ENCODE assay signal across 13 mouse cellular contexts in genomic region chr12:80507041-80507745, GRCm38 (mm10). TPM values are rescaled to one million over a fixed set of nuclear protein-coding genes. Genes with fewer than 3 reads are reported as not detected.
DNase-seq lines count a peak whose midpoint lies in the region; ATAC-seq lines count a peak whose summit lies in the region.
"Had no signal": no experiment of that assay in that cellular context is flagged by ENCODE, and none has a peak within 500 bp of the region (broad histone marks: within the 10 kb centered on the region; RNA-seq: fewer than 3 reads in every experiment).

No protein-coding gene starts in this region.

- peak; percentile 51 to 66 for DNase-seq in heart, adult 18-20 months
- peak; percentile 31 for DNase-seq in NIH3T3 (ENCODE audit: low read depth)
- peak; percentile 42 to 43 for DNase-seq in heart, adult 9 months (ENCODE audit: low spot score in 2 of 2)
- peak; percentile 60 to 72 for DNase-seq in kidney, postnatal 4 days
- DNase-seq in layer of hippocampus, postnatal 25 days (ENCODE audit: extremely low spot score in 1 of 2, low spot score in 1 of 2) = no peak
- no peak for DNase-seq in ovary, adult 18-20 months (ENCODE audit: low spot score)
- DNase-seq: cerebellum, adult 9-11 months had no signal

- H3K4me2 ChIP-seq in heart, embryonic 11.5 days = no peak overlapping the region
- H3K4me2 ChIP-seq: forebrain, embryonic 12.5 days had no signal

- no peaks in the 10 kb centered on the region for H3K36me3 ChIP-seq in heart, embryonic 11.5 days (ENCODE audit: control insufficient read depth, insufficient read depth, low read length)
- H3K36me3 ChIP-seq: forebrain, embryonic 12.5 days had no signal

- no peaks in the 10 kb centered on the region for H3K27me3 ChIP-seq in heart, embryonic 11.5 days (ENCODE audit: control insufficient read depth, insufficient read depth, low read length)
- H3K27me3 ChIP-seq: forebrain, embryonic 12.5 days had no signal

- H3K9ac ChIP-seq in heart, embryonic 11.5 days (ENCODE audit: low read depth, low read length) = no peak overlapping the region
- H3K9ac ChIP-seq: forebrain, embryonic 12.5 days had no signal

- 67% methylated on average over 14 of the region's 14 CpGs for WGBS in heart, embryonic 11.5 days (ENCODE audit: insufficient replicate concordance)

- H3K4me3 ChIP-seq in heart, embryonic 11.5 days (ENCODE audit: low read depth, low read length) = no peak overlapping the region
- H3K4me3 ChIP-seq: forebrain, embryonic 12.5 days had no signal

- ATAC-seq in heart, embryonic 11.5 days (replicated peaks; ENCODE audit: insufficient number of reproducible peaks, low FRiP score, low TSS enrichment) = no peak
- ATAC-seq in granulocyte monocyte progenitor cell, adult 5-6 weeks (replicated peaks; ENCODE audit: poor library complexity, severe bottlenecking) = no peak
- ATAC-seq: midbrain, embryonic 16.5 days had no signal

- H3K9me3 ChIP-seq in heart, embryonic 11.5 days (replicated peaks; ENCODE audit: control insufficient read depth, low read length) = no peaks in the 10 kb centered on the region
- H3K9me3 ChIP-seq: forebrain, embryonic 12.5 days had no signal

- no peaks in the 10 kb centered on the region for H3K4me1 ChIP-seq in heart, embryonic 11.5 days (ENCODE audit: control insufficient read depth, insufficient read depth, low read length)

- H3K27ac ChIP-seq in heart, embryonic 11.5 days (ENCODE audit: low read depth, low read length) = no peak overlapping the region
- H3K27ac ChIP-seq: forebrain, embryonic 12.5 days had no signal

RNA-seq across cellular contexts. Expression of gene Galnt16, which starts 10.9 kb away (rescaled TPM):
- 1 to 10 TPM; 1.7 to 2.8 TPM for total RNA-seq in heart, adult 18-20 months (2021)
- 1.0 and 1.3 TPM in 2 replicates for polyA plus RNA-seq in heart, embryonic 11.5 days (2014; fragmentation: Nextera tagmentation; extraction: Ambion mirVana)
- not detected in 2 replicates for total RNA-seq in granulocyte monocyte progenitor cell, adult 5-6 weeks (2014; fragmentation: Nextera tagmentation)
- total RNA-seq in granulocyte monocyte progenitor cell, adult 5-6 weeks (2017) = not detected in 2 replicates
- total RNA-seq in layer of hippocampus, postnatal 25 days (2021) = 100 to 1,000 TPM; 152 to 160 TPM
- total RNA-seq: liver, adult 2 months had no signal
- polyA plus RNA-seq: C2C12 had no signal

RNA-seq across cellular contexts. Expression of gene Exd2, which starts 44.3 kb away (rescaled TPM):
- 10 to 100 TPM; 16.5 to 17.9 TPM for total RNA-seq in heart, adult 18-20 months (2021)
- polyA plus RNA-seq in heart, embryonic 11.5 days (2014; fragmentation: Nextera tagmentation; extraction: Ambion mirVana) = 21.2 and 22.3 TPM in 2 replicates
- total RNA-seq in granulocyte monocyte progenitor cell, adult 5-6 weeks (2014; fragmentation: Nextera tagmentation) = 13.8 and 20.0 TPM in 2 replicates
- total RNA-seq in granulocyte monocyte progenitor cell, adult 5-6 weeks (2017) = 9.9 and 11.2 TPM in 2 replicates
- 100 to 1,000 TPM in 1 of 2 experiments, 10 to 100 TPM in 1; 91.5 to 107 TPM for total RNA-seq in layer of hippocampus, postnatal 25 days (2021)

Comparison
In these comparisons a context has a peak if more than half of its experiments do, and no peak if none do; other contexts are left out.
1. DNase-seq: peak in heart, adult 18-20 months (2 of 2), NIH3T3 (single experiment), heart, adult 9 months (2 of 2) and kidney, postnatal 4 days (2 of 2); none in layer of hippocampus, postnatal 25 days (0 of 2) and ovary, adult 18-20 months (single experiment).
2. RNA of gene Galnt16, which starts 10.9 kb away (total RNA-seq): 152 to 160 TPM in layer of hippocampus, postnatal 25 days; 1.7 to 2.8 TPM in heart, adult 18-20 months and not detected in granulocyte monocyte progenitor cell, adult 5-6 weeks; every median in the first group is over 10 times any median in the second.
3. RNA of gene Exd2, which starts 44.3 kb away (total RNA-seq): 91.5 to 107 TPM in layer of hippocampus, postnatal 25 days; 16.5 to 17.9 TPM in heart, adult 18-20 months and 9.9 to 20.0 TPM in granulocyte monocyte progenitor cell, adult 5-6 weeks; every median in the first group is over 4 times any median in the second.